In genomic region chr11:96645538-96646037, GRCm38 (mm10) we compare ENCODE assay signal across 8 mouse cellular contexts.
DNase-seq lines count a peak whose midpoint lies in the region; ATAC-seq lines count a peak whose summit lies in the region.

No protein-coding gene starts in this region.

- intact Hi-C loops in left cerebral cortex, postnatal 4 days (cut with DNase I): no loop called here

- DNase-seq in adrenal gland, adult 2 months: peak; percentile 56
- peak; percentile 62 for DNase-seq in embryo, embryonic 11.5 days (ENCODE audit: low read depth, low spot score)
- DNase-seq in gastrocnemius, postnatal 25 days: peak; percentile 36
- peak; percentile 65 for DNase-seq in kidney, adult 18-20 months
- DNase-seq in left cerebral cortex, postnatal 4 days: peak; percentile 66
- peak; percentile 95 for DNase-seq in retina, postnatal 1 day
- no peak for DNase-seq in urinary bladder, adult 18-20 months (ENCODE audit: low spot score in 2 of 2)

- ATAC-seq in megakaryocyte progenitor cell, adult 5-6 weeks (replicated peaks; ENCODE audit: poor library complexity): no peak

Comparison
In these comparisons a context has a peak if more than half of its experiments do, and no peak if none do; other contexts are left out.
1. DNase-seq: peak in adrenal gland, adult 2 months (single experiment), embryo, embryonic 11.5 days (single experiment), gastrocnemius, postnatal 25 days (single experiment), kidney, adult 18-20 months (single experiment), left cerebral cortex, postnatal 4 days (single experiment) and retina, postnatal 1 day (single experiment); none in urinary bladder, adult 18-20 months (0 of 2).